Mouse (Mus musculus) cerebellum, adult 2 months (tissue): ENCODE measurements around the gene Cntrl.

ENCODE experiments used
- CTCF ChIP-seq: fragments of 200-500 bp; IDR thresholded peaks from 2 replicates; pipeline ENCODE4 v1.5.1; 2011; ENCODE audit warnings: low read depth, mild to moderate bottlenecking, control low read depth, low read length, moderate library complexity, borderline replicate concordance; ENCODE audit not compliant: insufficient read depth
- POLR2A ChIP-seq: fragments of 200-500 bp; IDR thresholded peaks from 2 replicates; pipeline ENCODE4 v1.6.1; 2011; ENCODE audit warnings: low read length, control low read depth, borderline replicate concordance; ENCODE audit not compliant: insufficient read depth

DNA sequence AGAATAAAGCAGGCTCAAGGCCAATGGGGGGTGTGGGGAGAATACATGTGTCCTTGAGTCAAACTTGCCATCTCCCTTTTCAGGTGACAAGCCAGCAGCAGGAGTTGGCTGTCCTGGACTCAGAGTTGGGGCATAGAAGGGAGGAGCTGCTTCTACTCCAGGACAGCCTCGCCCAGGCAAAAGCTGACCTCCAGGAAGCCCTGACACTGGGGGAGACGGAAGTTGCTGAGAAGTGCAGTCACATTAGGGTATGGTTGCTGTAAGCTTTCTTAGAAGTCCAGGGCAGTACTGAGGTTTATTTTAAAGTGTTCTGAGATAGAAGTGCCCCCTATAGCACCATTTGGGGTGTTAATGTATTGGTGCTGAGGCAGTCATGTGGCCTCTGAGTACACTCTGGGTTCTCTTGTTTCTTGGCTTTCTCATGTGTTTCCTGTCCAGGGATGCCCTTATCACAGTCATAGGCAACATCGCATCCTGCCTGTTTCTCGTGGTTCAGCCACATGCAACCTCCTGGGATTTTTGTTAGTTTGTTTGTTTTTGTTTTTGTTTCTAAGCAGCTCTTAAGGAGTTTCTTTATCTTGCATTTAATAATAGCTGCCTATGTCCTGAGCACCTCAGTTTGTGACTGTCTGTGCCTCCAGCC lies 52.7 kb downstream of the Cntrl start:
- no peak for TF ChIP-seq CTCF
- TF ChIP-seq POLR2A, result no peak
